10 mouse cellular contexts compared by ENCODE assay signal in genomic region chr19:5964804-5965203, GRCm38 (mm10). TPM values are rescaled to one million over a fixed set of nuclear protein-coding genes. Genes with fewer than 3 reads are reported as not detected.
DNase-seq lines count a peak whose midpoint lies in the region; ATAC-seq lines count a peak whose summit lies in the region.
"Had no signal": no experiment of that assay in that cellular context is flagged by ENCODE, and none has a peak within 500 bp of the region (broad histone marks: within the 10 kb centered on the region; RNA-seq: fewer than 3 reads in every experiment).

No protein-coding gene starts in this region.

- no peaks in the 10 kb centered on the region for H3K9me3 ChIP-seq in kidney, embryonic 15.5 days (replicated peaks)
- no peaks in the 10 kb centered on the region for H3K9me3 ChIP-seq in embryonic facial prominence, embryonic 11.5 days (replicated peaks; ENCODE audit: control insufficient read depth, low read length)
- no peaks in the 10 kb centered on the region for H3K9me3 ChIP-seq in intestine, embryonic 14.5 days (ENCODE audit: control insufficient read depth, low read length)

- peak overlapping the region; percentile 64; the same call in 1 of the 2 replicates for H3K9ac ChIP-seq in kidney, embryonic 15.5 days
- H3K9ac ChIP-seq in embryonic facial prominence, embryonic 11.5 days (replicated peaks; ENCODE audit: low read length), result peak overlapping the region; percentile 75; the same call in 1 of the 2 replicates
- no peak overlapping the region for H3K9ac ChIP-seq in intestine, embryonic 14.5 days (ENCODE audit: low read length)

- H3K4me3 ChIP-seq in kidney, embryonic 15.5 days (replicated peaks), result peak overlapping the region; percentile 62
- H3K4me3 ChIP-seq in embryonic facial prominence, embryonic 11.5 days (ENCODE audit: low read depth, low read length), result peak overlapping the region; percentile 66
- peak overlapping the region; percentile 87 for H3K4me3 ChIP-seq in intestine, embryonic 14.5 days (ENCODE audit: low read depth, low read length)

- 84% methylated on average over 2 of the region's 2 CpGs for WGBS in kidney, embryonic 15.5 days
- 79% methylated on average over 2 of the region's 2 CpGs for WGBS in embryonic facial prominence, embryonic 11.5 days
- WGBS in intestine, embryonic 14.5 days, result 79% methylated on average over 2 of the region's 2 CpGs

- H3K27me3 ChIP-seq in kidney, embryonic 15.5 days, result no peaks in the 10 kb centered on the region
- H3K27me3 ChIP-seq in embryonic facial prominence, embryonic 11.5 days (ENCODE audit: control insufficient read depth, insufficient read depth, low read length), result no peaks in the 10 kb centered on the region
- H3K27me3 ChIP-seq in intestine, embryonic 14.5 days (replicated peaks; ENCODE audit: control insufficient read depth, insufficient read depth, low read length), result no peaks in the 10 kb centered on the region

- H3K36me3 ChIP-seq in kidney, embryonic 15.5 days, result peaks cover 14% of the 10 kb centered on the region
- no peaks in the 10 kb centered on the region for H3K36me3 ChIP-seq in embryonic facial prominence, embryonic 11.5 days (replicated peaks; ENCODE audit: control insufficient read depth, insufficient read depth, low read depth, low read length)
- H3K36me3 ChIP-seq in intestine, embryonic 14.5 days (ENCODE audit: control insufficient read depth, insufficient read depth, low read length), result peaks cover 4% of the 10 kb centered on the region; the same call in 1 of the 2 replicates

- DNase-seq in kidney, postnatal 10 days, result no peak
- DNase-seq in embryonic facial prominence, embryonic 11.5 days (ENCODE audit: low spot score), result no peak
- DNase-seq in intestine, embryonic 14.5 days (ENCODE audit: low spot score), result peak; percentile 54
- DNase-seq in spleen, postnatal 4 days (ENCODE audit: low spot score in 2 of 2), result no peak
- DNase-seq in natural killer cell, adult 2 months (ENCODE audit: low spot score in 2 of 2), result no peak
- DNase-seq in layer of hippocampus, postnatal 14 days (ENCODE audit: low spot score in 2 of 2), result no peak

- H3K27ac ChIP-seq in kidney, embryonic 15.5 days, result peak overlapping the region; percentile 72
- no peak overlapping the region for H3K27ac ChIP-seq in embryonic facial prominence, embryonic 11.5 days (replicated peaks; ENCODE audit: low read depth, low read length)
- no peak overlapping the region for H3K27ac ChIP-seq in intestine, embryonic 14.5 days (ENCODE audit: low read depth)

- peaks cover 34% of the 10 kb centered on the region for H3K4me1 ChIP-seq in kidney, embryonic 15.5 days
- no peaks in the 10 kb centered on the region for H3K4me1 ChIP-seq in embryonic facial prominence, embryonic 11.5 days (ENCODE audit: control insufficient read depth, insufficient read depth, low read length)
- H3K4me1 ChIP-seq in intestine, embryonic 14.5 days (replicated peaks; ENCODE audit: control insufficient read depth, insufficient read depth, low read length), result peaks cover 18% of the 10 kb centered on the region

- H3K4me2 ChIP-seq in kidney, embryonic 15.5 days, result peak overlapping the region; percentile 78
- peak overlapping the region; percentile 72; the same call in 1 of the 2 replicates for H3K4me2 ChIP-seq in embryonic facial prominence, embryonic 11.5 days (ENCODE audit: low read depth, low read length)
- H3K4me2 ChIP-seq in intestine, embryonic 14.5 days (ENCODE audit: low read length), result peak overlapping the region; percentile 66

- ATAC-seq in kidney, embryonic 15.5 days (replicated peaks; ENCODE audit: low FRiP score), result no peak
- no peak for ATAC-seq in embryonic facial prominence, embryonic 11.5 days (replicated peaks; ENCODE audit: insufficient number of reproducible peaks, low FRiP score, low TSS enrichment, low read depth)
- ATAC-seq in intestine, embryonic 14.5 days (replicated peaks; ENCODE audit: low FRiP score, low TSS enrichment, low read depth), result no peak
- ATAC-seq in monocyte, adult 5-6 weeks (replicated peaks; ENCODE audit: insufficient number of reproducible peaks, low FRiP score, low TSS enrichment, poor library complexity, severe bottlenecking), result 0 out of 2 replicates have a peak, but pooled peaks have one; percentile 10

RNA-seq across cellular contexts. Expression of gene Pola2, which starts 0.8 kb away (rescaled TPM):
- 75.3 and 83.2 TPM in 2 replicates for polyA plus RNA-seq in kidney, embryonic 15.5 days (2015; fragmentation: Nextera tagmentation; extraction: Ambion mirVana)
- polyA plus RNA-seq in embryonic facial prominence, embryonic 11.5 days (2014; fragmentation: Nextera tagmentation; extraction: Ambion mirVana), result 91.0 and 97.6 TPM in 2 replicates
- polyA plus RNA-seq in intestine, embryonic 14.5 days (2014; fragmentation: Nextera tagmentation; extraction: Ambion mirVana), result 84.4 and 87.9 TPM in 2 replicates
- 16.7 to 31.5 TPM (median 26.8 TPM) in 3 replicates for total RNA-seq in monocyte, adult 5-6 weeks (2017)
- total RNA-seq in layer of hippocampus, postnatal 14 days (2021), result 1 to 10 TPM; 8.0 to 10.0 TPM

RNA-seq across cellular contexts. Expression of gene Slc22a20, which starts 21.1 kb away (rescaled TPM):
- not detected in 2 replicates for polyA plus RNA-seq in kidney, embryonic 15.5 days (2015; fragmentation: Nextera tagmentation; extraction: Ambion mirVana)
- polyA plus RNA-seq in embryonic facial prominence, embryonic 11.5 days (2014; fragmentation: Nextera tagmentation; extraction: Ambion mirVana), result not detected in 2 replicates
- not detected in 2 replicates for polyA plus RNA-seq in intestine, embryonic 14.5 days (2014; fragmentation: Nextera tagmentation; extraction: Ambion mirVana)
- not detected in 3 replicates for total RNA-seq in monocyte, adult 5-6 weeks (2017)
- total RNA-seq in layer of hippocampus, postnatal 14 days (2021), result not detected
- total RNA-seq: common myeloid progenitor, adult 5-6 weeks; liver, adult 2 months had no signal
- polyA plus RNA-seq: liver, adult 2 months had no signal

RNA-seq across cellular contexts. Expression of gene Cdc42ep2, which starts 40.2 kb away (rescaled TPM):
- polyA plus RNA-seq in kidney, embryonic 15.5 days (2015; fragmentation: Nextera tagmentation; extraction: Ambion mirVana), result 13.4 and 15.5 TPM in 2 replicates
- polyA plus RNA-seq in embryonic facial prominence, embryonic 11.5 days (2014; fragmentation: Nextera tagmentation; extraction: Ambion mirVana), result 2.4 and 2.7 TPM in 2 replicates
- 7.0 and 9.3 TPM in 2 replicates for polyA plus RNA-seq in intestine, embryonic 14.5 days (2014; fragmentation: Nextera tagmentation; extraction: Ambion mirVana)
- 14.7 to 32.1 TPM (median 27.0 TPM) in 3 replicates for total RNA-seq in monocyte, adult 5-6 weeks (2017)
- total RNA-seq in layer of hippocampus, postnatal 14 days (2021), result 1 to 10 TPM; 4.7 to 5.7 TPM
- total RNA-seq: common myeloid progenitor, adult 5-6 weeks had no signal

RNA-seq across cellular contexts. Expression of gene Capn1, which starts 50.9 kb away (rescaled TPM):
- polyA plus RNA-seq in kidney, embryonic 15.5 days (2015; fragmentation: Nextera tagmentation; extraction: Ambion mirVana), result 8.4 and 11.1 TPM in 2 replicates
- polyA plus RNA-seq in embryonic facial prominence, embryonic 11.5 days (2014; fragmentation: Nextera tagmentation; extraction: Ambion mirVana), result 4.5 and 5.0 TPM in 2 replicates
- 9.4 and 10.1 TPM in 2 replicates for polyA plus RNA-seq in intestine, embryonic 14.5 days (2014; fragmentation: Nextera tagmentation; extraction: Ambion mirVana)
- 45.8 to 78.2 TPM (median 59.2 TPM) in 3 replicates for total RNA-seq in monocyte, adult 5-6 weeks (2017)
- 10 to 100 TPM; 21.3 to 23.1 TPM for total RNA-seq in layer of hippocampus, postnatal 14 days (2021)

RNA-seq across cellular contexts. Expression of gene Dpf2, which starts 52.0 kb away (rescaled TPM):
- 166 and 178 TPM in 2 replicates for polyA plus RNA-seq in kidney, embryonic 15.5 days (2015; fragmentation: Nextera tagmentation; extraction: Ambion mirVana)
- 202 and 213 TPM in 2 replicates for polyA plus RNA-seq in embryonic facial prominence, embryonic 11.5 days (2014; fragmentation: Nextera tagmentation; extraction: Ambion mirVana)
- polyA plus RNA-seq in intestine, embryonic 14.5 days (2014; fragmentation: Nextera tagmentation; extraction: Ambion mirVana), result 131 and 145 TPM in 2 replicates
- 50.3 to 76.6 TPM (median 76.0 TPM) in 3 replicates for total RNA-seq in monocyte, adult 5-6 weeks (2017)
- total RNA-seq in layer of hippocampus, postnatal 14 days (2021), result 10 to 100 TPM; 78.1 to 92.3 TPM
